In genomic region chr7:113151499-113151898, GRCm38 (mm10) we compare ENCODE assay signal across 10 mouse cellular contexts. TPM values are rescaled to one million over a fixed set of nuclear protein-coding genes. Genes with fewer than 3 reads are reported as not detected.
DNase-seq lines count a peak whose midpoint lies in the region; ATAC-seq and TF ChIP-seq lines count a peak whose summit lies in the region.
"Had no signal": no experiment of that assay in that cellular context is flagged by ENCODE, and none has a peak within 500 bp of the region (broad histone marks: within the 10 kb centered on the region; RNA-seq: fewer than 3 reads in every experiment).

No protein-coding gene starts in this region.

- H3K27me3 ChIP-seq in Patski = no peaks in the 10 kb centered on the region

- no peak for DNase-seq in left cerebral cortex, adult 2 months (ENCODE audit: extremely low spot score in 1 of 2, low spot score in 2 of 2)
- no peak for DNase-seq in left cerebral cortex, adult 9 months (ENCODE audit: low spot score in 2 of 2)
- peak; percentile 77 for DNase-seq in Patski (ENCODE audit: low read depth, low spot score)
- peak; percentile 56 for DNase-seq in gastrocnemius, adult 2 months
- DNase-seq in heart, postnatal 4 days = peak; percentile 53
- DNase-seq in layer of hippocampus, postnatal 36 days = no peak
- DNase-seq in right cerebral cortex, postnatal 10 days (ENCODE audit: low spot score in 2 of 2) = no peak
- DNase-seq in layer of hippocampus, postnatal 14 days (ENCODE audit: low spot score in 2 of 2) = no peak
- DNase-seq: left cerebral cortex, postnatal 4 days had no signal

- intact Hi-C loops in left cerebral cortex, adult 2 months (cut with DNase I) = no loop called here
- intact Hi-C loops in gastrocnemius, adult 2 months (cut with DNase I) = no loop called here

- peak; percentile 57 for ATAC-seq in Patski

- no peak overlapping the region for H3K4me3 ChIP-seq in left cerebral cortex, adult 2 months
- no peak overlapping the region for H3K4me3 ChIP-seq in gastrocnemius, adult 2 months
- H3K4me3 ChIP-seq: erythroblast, embryonic 14.5 days had no signal

- in situ Hi-C loops in Patski (cut with MboI; ENCODE audit: low pct_unique_long_range_greater_than_20kb) = no loop called here

- POLR2A ChIA-PET in Patski (lab: Charles Lee) = interaction anchor here (1.2 kb wide), 1 partner anchor 59 kb away, joined by 4 read pairs; no protein-coding TSS in a partner anchor

- H3K27ac ChIP-seq in left cerebral cortex, adult 2 months = peak overlapping the region; percentile 63
- H3K27ac ChIP-seq in gastrocnemius, adult 2 months = peak overlapping the region; percentile 74

- no peak for TF ChIP-seq CTCF in left cerebral cortex, adult 2 months (IDR thresholded peaks at IDR 0.05)
- no peak for TF ChIP-seq CTCF in Patski (IDR thresholded peaks at IDR 0.05)
- no peak for TF ChIP-seq CTCF in gastrocnemius, adult 2 months (IDR thresholded peaks at IDR 0.05)

- CTCF ChIA-PET in Patski (lab: Charles Lee) = interaction anchor here (1.1 kb wide), 1 partner anchor 104 kb away, joined by 3 read pairs; no protein-coding TSS in a partner anchor

RNA-seq across cellular contexts. Expression of gene Arntl, which starts 55.8 kb away (rescaled TPM):
- 10 to 100 TPM; 41.6 to 50.4 TPM for total RNA-seq in left cerebral cortex, adult 2 months (2021)
- polyA plus RNA-seq in Patski (2021) = 12.9 TPM
- 10 to 100 TPM; 17.6 to 39.4 TPM for total RNA-seq in gastrocnemius, adult 2 months (2021)
- total RNA-seq in heart, postnatal 4 days (2021) = 10 to 100 TPM in 1 of 2 experiments, 1 to 10 TPM in 1; 9.6 to 10.0 TPM
- total RNA-seq in layer of hippocampus, postnatal 36 days (2021) = 10 to 100 TPM; 38.3 to 39.3 TPM
- 10 to 100 TPM; 23.5 to 28.6 TPM for total RNA-seq in layer of hippocampus, postnatal 14 days (2021)

Comparison
In these comparisons a context has a peak if more than half of its experiments do, and no peak if none do; other contexts are left out.
1. DNase-seq: peak in Patski (single experiment), gastrocnemius, adult 2 months (single experiment) and heart, postnatal 4 days (single experiment); none in left cerebral cortex, adult 2 months (0 of 2), left cerebral cortex, adult 9 months (0 of 2), layer of hippocampus, postnatal 36 days (0 of 2), right cerebral cortex, postnatal 10 days (0 of 2) and layer of hippocampus, postnatal 14 days (0 of 2).